Mouse (Mus musculus) thymus, postnatal 4 days (tissue): ENCODE data around the gene Kif18b.

Experiments used
- DNase-seq: peaks from one replicate; pipeline ENCODE4 v3.0.0; 2021

Gene Kif18b

DNA sequence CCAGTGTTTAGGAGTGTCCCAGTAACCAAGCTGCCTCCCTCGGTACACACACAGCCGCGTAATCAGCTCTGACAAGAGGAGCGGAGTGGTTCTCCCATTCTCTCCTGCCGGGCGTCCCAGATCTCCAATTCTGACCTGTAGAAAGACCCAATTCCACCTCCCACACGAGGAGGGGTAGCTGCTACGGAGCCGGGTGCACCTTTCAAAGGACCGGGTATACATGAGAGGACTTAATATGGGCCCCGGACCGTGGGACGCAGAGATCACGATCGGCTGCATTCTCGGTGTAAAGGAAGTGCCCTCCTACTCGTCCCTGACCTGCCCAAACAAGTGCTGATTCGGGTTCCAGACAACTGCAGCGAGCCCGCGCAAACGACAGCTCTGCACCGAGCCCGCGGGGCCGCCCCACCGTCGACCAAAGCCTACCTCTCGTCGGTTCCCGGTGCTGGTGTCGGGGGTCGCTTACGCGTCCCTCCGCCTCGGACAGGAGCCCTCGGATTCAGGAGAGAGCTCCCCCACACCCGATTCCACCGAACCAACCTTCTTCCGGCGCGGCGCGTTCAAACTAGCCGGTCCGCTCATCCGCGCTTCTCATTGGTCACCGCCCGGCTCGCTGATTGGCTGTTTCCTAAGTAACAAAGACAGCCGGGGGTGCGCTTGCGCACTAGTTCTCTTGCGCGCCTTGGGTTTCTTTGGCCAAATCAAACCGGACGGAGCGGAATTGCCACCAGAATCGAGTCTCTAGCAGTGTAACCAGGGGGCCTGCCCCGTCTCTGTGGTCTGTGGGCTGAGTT is at the start of gene Kif18b:
Kif18b (minus strand) TSS at position 568 of the 794 bp plus-strand sequence.
- peak; percentile 94 for DNase-seq

DNA sequence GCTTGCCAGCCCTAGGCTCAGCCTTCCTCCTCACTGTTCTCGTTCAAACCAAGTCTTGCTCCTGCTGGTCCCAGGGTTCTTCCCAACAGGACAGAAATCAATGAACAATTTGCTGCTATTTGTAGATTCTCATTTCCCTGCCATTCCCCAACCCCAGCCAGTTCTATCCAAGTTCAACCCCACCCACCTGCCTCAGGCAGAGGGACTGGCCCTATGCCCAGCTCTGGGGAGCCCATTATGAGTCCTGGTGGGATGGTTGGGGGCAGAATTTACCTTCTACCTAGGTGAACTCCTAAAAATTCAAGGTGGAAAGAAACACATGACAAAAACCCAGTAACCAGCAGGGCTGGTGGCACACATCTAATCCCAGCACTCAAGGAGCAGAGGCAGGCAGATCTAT is 47.4 kb upstream of the Kif18b start:
- DNase-seq: no peak

DNA sequence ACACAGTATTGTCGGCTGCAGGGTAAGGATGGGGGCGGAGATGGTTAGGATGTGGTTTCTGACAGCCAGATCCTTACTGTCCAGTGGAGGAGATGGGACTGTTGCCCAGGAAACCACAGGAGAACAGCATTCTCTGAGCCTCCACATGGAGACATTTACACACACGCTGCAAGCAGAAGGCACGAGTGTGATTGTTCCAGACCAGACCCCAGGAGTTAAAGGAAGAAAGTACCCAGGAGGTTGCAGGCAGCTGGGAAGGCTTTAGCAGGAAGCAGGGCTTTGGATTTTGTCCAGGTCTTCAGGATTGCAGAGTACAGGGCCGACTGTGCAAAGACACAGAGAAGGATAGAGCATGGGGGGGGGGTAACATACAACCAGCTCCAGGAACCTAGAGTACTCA is 46.7 kb upstream of the Kif18b start:
- DNase-seq: no peak

DNA sequence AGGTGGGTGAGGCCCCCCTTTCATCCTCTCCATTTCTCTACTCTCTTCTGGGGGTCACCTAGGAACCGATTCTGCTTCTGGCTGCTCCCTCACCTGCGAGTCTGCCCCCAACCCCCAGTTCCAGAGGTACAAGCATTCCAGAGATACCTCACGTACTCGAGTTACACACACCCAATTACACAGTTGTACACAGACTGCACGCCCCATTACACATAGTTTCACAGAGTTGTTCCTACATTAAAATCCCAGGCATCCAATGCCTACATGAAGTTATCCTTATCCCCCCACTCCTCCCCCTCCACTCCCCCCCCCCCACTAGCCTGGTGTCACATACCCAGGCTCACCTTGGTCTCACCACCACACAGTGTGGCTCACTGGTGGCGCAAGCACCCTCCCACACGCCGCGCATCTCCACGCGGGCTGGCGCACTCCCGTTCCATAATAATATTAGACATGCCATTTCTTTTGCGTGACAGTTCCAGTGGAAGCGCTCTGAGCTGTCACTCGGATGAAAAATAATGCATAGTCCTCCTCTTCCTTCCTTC is 39.7 kb upstream of the Kif18b start:
- no peak for DNase-seq

DNA sequence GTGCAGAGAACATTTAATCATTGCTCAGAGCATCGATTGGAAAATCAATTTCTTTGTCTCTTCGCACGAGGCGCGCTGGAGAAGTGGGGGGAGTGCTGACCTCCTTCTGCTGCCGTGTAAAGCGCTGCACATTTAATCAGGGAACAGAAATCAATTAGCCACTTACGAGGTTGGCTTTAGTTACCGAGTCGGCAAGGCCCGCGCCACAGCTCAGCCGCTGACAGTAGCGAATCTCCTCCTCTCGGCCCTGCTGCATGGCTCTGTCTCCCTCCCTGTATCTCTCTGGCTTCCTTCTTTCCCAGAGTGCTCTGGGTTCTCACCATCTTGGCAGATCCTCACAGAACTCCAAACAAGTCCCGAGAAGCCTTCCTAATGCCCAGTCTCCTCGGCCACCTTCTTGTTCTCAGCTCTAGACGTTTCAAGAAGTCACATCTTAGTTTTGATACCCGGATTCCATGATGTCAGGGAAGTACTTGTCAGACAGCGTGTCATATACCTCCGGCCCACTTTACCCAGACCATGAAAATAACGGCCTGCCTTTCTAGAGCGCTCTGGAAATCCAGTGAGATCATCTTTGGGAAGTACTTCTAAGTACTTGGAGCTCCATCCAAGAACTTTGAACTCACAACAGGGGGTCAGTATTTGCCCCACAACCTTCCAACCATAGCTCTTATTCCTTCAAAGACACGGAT is 39.1 kb upstream of the Kif18b start:
- DNase-seq: no peak

DNA sequence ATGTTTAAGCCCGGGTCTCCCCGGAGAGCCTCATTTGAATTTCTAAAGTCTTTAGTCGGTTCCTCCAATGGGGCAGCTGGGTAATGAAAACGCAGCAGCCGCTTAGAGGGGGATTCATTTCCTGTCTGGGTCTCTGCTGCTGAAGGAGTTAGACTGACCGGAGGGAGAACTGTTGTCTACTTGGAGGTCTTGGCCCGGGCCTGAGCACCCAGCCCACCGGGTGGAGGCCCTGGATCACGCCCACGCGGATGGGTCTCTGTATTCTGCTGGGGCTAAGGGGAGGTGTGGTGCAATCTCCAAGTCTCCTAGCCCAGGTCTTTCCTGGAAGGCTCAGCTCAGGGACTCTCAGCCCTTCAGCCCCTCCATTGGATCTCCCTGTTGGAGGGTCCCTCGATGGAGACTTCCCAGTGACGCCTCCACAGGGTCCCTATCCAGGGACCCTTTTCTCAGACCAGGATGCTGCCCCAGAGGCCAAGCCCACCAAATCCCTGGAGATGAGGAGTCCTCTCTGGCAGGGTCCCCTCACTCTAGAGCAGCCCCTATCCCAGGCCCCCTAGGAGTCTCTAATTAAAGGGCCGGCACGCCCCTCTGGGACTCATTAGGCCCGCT is 38.4 kb upstream of the Kif18b start:
- no peak for DNase-seq

DNA sequence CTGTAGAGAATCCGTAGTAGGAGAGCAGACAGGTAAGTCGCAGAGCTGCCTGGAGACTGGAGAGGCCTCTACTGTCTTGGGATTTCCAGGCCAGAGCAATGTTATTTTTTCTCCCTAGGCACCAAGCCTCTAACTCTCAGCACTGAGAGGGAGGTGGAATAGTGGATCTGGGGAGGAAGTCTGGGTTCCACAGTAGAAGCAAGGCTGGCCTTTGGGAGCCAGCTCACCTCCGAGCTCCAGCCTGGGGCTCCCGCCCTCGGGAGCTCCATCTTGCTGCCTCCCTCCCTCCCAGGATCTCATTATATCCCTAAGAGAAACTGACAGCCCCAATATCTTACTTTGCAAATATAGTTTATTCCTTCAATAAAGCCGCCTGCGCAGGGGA is 37.9 kb upstream of the Kif18b start:
- DNase-seq: no peak

DNA sequence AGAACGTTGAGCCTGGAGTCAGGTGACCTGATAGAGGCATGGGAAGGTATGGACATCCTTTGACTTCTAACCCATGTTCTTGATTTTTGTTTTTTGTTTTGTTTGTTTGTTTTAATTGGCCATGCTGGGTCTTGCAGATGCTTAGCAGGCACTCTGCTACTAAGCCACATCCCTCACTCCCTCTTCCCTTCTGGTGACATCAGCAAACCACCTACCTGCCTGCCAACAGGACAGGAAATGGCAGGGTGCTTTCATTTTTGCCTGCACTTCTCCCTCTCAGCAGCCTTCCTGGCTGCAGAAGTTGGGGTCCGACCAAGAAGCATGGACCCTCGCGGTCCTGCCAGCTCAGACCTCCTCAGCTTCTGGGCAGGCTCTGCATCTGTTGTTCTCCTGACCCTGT is 36.2 kb upstream of the Kif18b start:
- no peak for DNase-seq

DNA sequence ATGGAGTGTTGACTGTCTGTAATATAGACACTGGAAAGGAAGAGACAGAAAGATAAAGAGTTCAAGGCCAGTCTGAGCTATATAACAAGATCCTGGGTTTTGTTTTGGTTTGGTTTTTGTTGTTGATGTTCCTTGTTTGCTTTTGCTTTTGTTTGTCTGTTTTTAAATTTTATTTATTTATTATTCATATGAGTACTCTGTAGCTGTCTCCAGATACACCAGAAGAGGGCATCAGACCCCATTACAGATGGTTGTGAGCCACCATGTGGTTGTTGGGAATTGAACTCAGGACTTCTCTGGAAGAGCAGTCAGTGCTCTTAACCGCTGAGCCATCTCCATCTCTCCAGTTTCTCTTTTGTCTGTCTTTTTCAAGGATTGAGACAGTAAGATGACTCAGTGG is 33.9 kb upstream of the Kif18b start:
- DNase-seq: no peak

DNA sequence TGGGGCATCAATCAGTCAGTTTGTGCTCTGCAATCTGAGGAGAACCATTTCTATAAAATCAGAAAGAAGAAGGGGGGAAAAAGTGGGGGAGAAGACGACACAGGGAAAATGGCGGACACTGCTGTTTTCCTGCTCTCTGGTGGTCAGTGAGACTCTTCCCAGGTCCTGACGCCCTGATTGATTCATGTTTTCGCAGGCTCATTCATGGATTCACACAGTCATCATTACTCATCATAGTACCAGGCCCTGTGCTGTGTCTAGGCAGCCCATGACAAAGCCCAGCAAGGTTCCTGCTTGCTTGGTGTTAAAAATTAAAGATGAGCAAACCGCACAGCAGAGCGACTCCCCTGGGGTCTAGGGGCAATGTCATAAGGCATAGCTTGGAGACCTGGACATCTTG is 33.5 kb upstream of the Kif18b start:
- no peak for DNase-seq

DNA sequence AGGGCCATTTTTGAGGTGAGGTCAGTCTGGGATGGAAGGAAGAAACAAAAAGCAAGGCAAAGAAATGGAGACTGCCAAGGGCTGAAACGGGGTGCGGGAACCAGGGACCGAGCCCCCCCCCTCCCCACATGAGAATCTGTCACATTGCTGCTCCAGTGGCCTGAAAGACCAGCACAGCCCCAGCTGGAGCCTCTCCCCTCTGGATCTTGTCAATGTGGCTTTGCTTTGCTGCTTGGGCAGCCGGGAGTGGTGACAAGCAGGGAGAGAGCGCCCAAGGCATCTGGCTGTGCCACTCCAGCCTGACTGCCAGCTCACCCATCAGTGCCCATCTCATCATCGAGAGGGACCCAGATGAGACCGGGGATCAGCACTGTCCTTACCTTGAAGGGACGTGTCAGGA is 32.8 kb upstream of the Kif18b start:
- no peak for DNase-seq

DNA sequence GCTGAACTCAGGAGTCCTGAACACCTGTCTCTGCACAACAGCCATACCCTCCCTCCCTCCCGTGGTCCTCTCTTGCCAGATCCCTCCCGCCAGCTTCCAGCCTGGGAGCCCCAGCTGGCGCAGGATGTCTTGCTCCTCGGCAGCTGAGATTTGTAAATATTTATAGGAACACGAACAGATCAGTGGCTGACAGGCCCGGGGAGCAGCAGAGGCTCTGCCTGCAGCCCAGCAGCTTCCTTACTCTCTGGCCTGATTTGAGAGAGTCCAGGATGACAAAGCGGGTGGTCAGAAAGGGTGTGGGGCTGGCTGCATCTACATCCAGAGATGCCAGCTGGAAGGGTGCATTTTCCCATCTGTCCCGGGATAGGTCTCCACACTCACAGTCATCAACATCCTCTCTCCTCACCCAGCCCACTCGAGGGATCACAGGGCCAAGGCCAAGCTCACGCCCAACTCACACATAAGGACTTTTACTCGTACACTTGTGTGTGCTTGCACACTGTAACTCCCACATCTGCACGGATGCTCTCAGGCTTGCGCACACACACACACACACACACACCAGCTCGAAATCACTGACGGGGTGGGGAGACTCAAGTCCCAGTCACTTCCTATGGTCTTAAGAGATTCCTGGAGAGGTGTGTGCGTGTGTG is 32.2 kb upstream of the Kif18b start:
- DNase-seq: no peak

DNA sequence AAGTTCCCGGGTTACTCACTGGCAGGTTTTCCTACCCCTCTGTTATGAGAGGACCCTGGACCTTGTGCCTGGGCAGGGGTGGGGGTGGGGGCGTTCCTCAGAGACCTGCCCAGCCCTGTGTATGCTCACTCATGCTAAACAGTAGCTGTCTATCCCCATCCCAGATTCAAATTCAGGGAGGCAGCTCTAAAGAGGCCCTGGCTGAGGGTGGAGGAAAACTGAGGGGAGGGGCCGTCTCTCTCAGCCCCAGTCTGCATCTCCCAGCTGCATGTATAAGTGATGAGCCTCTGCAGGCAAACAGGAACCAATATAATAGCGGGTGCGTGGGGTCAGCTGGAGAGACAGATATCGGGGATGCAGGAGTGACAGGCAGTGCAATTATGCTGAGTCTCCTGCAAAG is 28.0 kb upstream of the Kif18b start:
- DNase-seq: no peak

DNA sequence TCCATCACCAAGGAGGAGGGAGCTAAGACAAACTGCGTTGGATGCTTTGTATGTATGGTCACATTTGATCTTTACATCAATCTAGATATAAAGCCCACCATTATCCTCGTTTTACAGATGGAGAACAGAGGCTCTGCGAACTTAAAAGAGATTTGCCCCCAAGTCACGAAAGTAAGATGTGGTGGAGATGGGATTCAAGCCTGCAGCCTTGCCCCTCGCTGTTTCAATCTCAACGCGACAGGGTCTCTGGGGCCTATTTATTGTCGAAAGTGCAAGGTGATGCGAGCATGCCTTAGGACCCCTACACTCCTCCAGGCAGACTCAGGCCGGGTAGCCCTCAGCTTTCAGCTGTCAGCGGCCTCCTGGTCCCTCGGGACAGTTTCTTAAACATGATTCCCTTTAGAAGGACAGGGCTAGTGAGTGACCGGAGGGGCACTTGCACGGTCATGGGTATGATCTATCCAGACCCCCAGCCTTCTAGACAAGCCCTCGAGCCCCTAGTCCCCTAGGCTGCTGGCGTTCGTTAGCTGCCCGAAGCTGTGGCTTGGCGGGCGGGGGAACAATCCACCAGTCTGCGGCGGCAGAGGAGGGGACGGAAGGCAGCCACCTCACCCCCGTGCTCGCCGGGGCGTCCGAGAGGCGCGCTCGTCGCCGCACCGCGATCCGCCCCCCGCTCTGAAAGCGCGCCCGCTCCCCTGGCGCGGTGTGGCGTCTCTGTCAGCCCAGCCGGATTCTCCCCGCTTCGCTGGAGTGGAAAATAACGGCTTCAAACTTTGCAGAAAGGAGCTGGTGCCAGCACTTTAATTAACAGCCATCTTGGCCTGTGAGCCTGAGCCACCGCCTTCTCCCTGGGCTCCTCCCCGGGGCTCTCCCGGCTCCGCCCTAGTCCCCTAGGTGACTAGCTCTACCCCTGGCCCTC is 23.4 kb upstream of the Kif18b start:
- peak; percentile 52 for DNase-seq

DNA sequence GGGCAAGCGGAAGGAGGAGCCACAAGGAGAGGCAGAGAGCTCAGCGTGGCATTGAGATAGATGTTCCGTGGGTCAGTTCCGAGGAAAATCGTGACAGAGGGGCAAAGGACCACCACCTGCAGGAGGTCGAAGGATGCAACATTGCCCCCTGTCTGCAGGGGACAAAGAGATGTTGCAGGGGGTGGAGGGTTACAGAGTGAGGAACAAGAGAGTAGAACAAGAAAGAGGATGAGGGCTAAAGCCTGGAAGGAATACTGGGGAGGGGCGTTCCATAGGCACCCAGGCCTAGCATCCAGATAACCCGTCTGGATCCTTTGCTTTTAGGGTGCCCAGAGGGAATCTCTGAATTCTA is 22.0 kb upstream of the Kif18b start:
- DNase-seq: peak; percentile 47

DNA sequence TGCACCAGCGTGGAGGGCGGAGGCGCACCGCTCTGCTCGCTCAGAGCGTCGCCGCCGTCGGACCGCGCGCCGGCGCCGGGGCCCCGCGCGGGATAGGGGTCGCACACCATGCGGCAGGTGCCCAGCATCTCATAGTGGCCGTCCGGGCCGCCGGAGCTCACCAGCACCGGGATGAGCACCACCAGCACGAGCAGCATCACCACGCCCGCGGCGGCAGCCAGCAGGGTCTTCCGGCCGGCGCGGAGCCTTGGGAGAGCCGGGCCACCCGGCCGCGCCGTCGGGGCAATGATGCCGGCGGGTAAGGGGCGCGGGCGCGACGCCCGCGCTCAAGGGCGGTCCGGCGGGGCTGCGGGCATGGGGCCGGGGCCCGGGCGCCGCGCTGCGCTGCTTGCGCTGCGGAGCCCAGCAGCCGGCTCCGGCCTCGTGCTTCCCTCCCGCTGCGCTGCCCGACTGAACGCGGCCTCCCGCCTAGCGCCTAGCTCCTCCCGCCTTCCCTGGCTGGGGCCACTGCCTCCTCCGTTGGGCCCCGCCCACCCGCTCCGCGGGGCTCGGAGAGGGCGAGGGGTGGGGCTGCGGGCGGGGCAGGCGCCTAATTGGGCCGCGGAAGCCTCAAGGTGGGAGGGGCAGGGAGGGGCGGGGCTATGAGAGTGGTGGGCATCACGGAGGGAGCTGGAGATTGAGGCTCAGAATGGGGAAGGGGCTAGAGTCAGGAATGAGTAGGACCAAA is 21.5 kb upstream of the Kif18b start, which contains the start of gene C1ql1:
C1ql1 (minus strand) TSS at position 424 of the 727 bp plus-strand sequence.
- peak; percentile 84 for DNase-seq

DNA sequence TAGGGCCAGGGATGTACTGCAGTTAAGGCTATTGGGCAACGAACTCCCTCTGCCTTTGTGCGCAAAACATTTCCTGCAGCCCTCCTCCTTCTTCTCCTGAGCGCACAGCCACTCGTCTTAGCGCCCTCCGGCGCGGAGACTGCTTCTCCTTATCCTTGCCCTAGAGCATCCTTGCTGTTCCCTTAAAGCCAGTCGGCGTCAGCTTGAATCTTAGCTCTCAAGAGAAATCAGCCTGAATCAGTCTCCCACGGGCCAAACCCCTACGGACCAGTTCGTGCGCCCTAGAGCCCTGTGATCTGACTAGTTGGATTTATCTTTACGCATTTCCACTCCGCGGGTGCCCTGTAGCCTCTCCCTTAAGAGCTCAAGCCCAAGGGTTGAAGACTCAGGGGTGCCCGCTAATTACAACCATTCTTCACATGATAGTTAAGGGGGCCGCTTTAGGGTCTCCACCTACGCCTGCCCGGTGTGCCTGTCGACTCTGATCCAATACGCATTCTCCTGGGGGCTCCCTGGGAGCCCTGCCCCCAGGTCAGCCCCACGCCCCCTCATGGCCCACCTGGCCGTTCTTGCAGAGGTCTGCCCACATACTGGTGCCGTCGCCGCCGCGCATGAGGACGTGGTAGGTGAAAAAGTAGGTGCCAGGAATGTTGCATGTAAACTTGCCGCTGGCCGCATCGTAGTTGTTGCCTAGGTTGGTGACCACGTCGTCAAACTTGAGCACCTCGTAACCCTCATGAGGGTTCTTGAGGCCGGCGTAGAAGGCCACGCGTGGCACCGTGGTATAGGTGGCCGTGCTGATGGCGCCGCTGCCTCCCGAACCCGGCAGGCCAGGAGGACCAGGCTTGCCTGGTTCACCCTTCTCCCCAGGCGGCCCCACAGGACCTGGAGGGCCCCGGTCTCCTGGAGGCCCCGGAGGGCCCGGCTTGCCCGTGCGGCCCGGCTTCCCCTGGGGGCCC is 20.7 kb upstream of the Kif18b start:
- DNase-seq: peak; percentile 22

DNA sequence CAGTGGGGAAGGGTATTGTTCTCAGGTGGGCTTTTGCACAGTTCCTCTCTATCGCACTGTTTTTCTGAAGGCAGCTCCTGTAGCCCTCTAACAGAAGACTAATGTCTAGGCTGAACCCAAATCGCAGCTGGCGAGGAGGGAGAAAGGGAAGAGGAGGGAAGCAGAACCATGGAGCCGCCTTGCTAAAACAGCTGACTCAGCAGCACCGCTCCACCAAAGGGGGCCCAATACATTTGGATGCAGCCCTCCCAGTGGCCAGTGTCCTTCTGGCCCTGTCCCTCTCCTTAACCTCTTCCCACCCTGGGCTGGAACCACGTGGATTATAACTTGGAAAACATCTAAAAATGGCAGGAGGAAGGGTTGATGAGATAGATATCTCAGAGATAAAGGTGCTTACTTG is 16.3 kb upstream of the Kif18b start:
- no peak for DNase-seq

DNA sequence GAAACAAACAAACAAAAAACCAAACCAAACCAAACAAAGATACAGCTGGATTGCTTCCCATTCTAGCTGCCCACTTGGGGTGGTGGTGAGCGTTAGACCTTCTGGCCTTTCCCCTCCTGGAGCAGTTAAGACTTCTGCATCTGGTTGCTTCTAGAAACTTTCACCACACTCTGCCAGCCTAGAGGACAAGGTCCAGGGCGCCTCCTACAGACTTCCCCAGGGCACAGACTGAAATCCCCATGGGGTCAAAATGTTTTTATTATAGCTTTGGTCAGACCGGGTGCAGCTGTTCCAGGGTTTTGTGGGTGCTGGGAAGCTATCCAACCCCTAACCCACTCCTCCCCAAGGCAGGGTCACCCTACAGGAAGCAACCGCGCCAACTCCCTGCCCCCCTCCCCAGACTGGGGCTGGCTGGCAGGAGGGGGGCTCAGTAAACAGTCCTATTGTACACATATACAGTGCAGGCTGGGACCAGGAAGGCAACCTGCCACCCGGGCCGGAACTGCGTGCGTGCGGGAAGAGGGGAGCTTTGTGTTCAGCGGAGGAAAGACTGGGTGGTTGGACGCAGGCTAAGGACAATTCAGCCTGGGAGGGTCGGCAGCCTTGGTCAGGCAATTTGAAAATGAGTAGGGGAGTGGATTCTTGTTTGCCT is 14.2 kb upstream of the Kif18b start:
- peak; percentile 16 for DNase-seq
